Mouse (Mus musculus): ENCODE measurements around the gene Ggcx.
A peak's percentile ranks its signal among the peaks of the same experiment; 100 is the strongest.

GRCm38 (mm10) chr6:72409567-72409966 is 4.5 kb upstream of the Ggcx start:
- TF ChIP-seq CTCF (IDR thresholded peaks at IDR 0.05; ENCODE audit: extremely low read depth, insufficient read depth, insufficient read length, insufficient replicate concordance) (peak; percentile 17; the same call in 1 of the 2 replicates), POLR2A (IDR thresholded peaks at IDR 0.05; ENCODE audit: low read depth, low read length) (no peak)
